Mouse (Mus musculus) urinary bladder, adult 2 months (tissue): ENCODE data around the gene Xrn2. TPM values are rescaled to one million over a fixed set of nuclear protein-coding genes. Genes with fewer than 3 reads are reported as not detected.
A peak's percentile ranks its signal among the peaks of the same experiment; 100 is the strongest.

ENCODE experiments used
- DNase-seq: peaks from one replicate; pipeline ENCODE4 v3.0.0; 2022; ENCODE audit warnings: low spot score
- polyA plus RNA-seq: library from polyadenylated mRNA; depleted of rRNA; stranded (reverse); fragments of >200 nt; gene quantifications from 2 replicates; pipeline ENCODE4 v1.2.3, GENCODE M21; 2012; rRNA removed

Gene Xrn2
- polyA plus RNA-seq, 1 experiment = 39.9 TPM

- no peak for DNase-seq
Observed at GRCm38 (mm10) chr2:147053229-147053892, 40.6 kb downstream of the Xrn2 start.

DNA sequence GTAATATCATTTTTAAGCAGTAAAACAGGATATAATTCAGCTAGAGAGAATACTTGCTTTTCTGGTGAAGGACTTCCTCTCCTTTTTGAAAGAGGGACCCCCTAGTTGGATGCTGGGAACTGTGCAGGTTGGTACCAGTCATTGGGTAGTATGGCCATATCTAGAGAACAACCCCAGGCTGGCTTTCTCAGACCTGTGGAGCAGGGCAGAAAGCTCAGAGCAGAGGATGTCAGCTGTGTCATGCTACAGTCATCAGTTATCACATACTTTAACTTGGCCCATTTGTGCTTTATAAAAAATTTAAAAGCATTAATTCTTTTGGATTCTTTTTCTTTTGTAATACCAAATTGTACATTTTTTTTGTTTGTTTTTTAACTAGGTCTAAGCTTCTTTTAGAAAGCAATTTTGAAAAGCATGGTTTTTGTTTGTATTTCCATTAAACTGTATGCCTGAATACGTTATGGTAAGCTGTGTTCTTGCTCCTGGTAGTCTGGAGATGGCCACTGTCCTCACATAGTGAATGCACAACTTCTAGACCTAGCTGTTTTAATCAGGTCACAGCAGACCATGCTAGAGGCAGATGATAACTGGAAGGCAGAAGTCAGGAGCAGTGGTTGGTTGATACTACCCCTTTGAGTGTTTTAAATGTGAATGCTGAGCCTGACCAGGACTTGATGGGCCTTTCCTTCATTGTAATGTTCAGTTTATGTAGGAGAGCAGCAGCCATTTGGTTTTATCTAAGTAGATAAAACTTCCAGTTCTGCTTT is 54.9 kb downstream of the Xrn2 start:
- DNase-seq = no peak

GRCm38 (mm10) chr2:147069077-147069476 is 56.3 kb downstream of the Xrn2 start:
- DNase-seq = no peak

DNA sequence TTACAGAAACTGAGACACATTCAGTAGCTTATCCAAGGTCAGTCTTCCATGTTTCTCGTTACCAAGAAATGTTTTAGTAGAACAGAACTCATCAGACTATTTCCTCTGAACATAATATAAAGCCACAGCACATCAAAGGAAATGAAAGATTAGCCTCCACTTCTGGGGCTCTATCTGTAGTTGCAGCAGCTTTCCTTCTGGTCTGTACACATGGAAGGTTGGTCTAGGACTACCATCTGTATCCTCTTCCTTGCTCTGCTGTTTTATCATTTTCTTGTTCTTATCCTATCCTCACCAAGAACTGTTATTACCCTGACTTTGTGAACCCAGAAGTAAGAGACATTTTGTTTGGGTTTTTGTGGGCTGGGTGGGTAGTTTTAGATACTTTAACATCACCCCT is 57.5 kb downstream of the Xrn2 start:
- no peak for DNase-seq

- no peak for DNase-seq
Observed at GRCm38 (mm10) chr2:147073962-147074361, 61.2 kb downstream of the Xrn2 start.

- no peak for DNase-seq
Observed at GRCm38 (mm10) chr2:147074399-147074798, 61.6 kb downstream of the Xrn2 start.

DNA sequence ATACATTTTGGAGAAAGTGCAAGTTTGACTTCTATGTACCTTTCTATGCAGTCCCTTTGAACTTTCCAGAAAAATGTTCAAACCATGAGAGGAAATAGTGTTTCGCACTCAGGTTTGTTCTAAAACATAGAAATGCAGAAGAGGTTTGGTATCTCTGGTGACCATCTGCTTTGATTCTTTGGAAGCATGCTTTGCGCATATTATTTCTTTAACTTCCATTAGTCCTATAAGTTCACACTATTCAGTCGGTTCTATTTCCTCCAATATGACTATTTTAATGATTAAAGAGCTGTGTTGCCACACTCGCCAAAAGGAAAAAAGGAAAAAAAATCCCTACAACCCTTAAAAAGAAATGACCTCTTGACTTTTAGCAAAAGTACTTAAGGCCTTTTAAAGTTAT is 69.6 kb downstream of the Xrn2 start:
- DNase-seq = no peak

DNA sequence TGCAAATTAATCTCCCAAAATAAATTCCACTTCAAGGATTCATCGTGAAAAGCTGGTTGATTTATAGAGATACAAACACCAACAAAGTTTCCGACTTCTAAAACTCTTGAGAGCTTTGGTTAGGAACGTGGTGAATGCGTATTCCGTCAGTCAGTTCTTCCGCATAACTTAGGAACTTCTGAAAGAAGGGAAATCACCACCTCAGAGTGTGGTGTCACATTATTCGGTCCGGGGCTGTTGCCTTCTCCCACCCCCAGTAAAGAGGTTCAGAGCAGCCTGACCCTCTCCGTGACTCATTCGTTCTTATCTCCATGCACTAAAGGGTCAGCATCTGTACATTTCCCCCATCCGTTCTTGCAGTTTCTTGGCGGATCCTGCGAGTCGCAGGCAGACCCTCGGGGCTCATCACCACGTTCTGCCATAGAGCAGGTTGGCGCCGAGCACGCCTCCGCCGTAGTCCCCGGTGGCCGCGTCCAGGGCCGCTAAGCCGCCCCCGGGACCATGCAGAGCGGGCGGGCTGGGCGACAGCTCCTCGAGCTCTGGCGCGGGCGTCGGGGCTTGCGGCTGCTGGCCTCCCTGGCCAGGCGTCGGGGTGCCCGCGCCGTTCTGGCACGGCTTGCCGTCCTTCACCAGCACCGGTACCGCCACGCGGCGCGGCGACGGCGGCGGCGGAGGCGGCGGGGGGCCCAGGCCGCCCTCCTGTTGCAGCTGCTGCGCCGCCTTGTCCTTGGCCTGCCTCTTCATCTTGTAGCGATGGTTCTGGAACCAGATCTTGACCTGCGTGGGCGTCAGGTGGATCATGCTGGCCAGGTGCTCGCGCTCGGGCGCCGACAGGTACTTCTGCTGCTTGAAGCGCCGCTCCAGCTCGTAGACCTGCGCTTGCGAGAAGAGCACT is 70.9 kb downstream of the Xrn2 start:
- DNase-seq = peak; percentile 30

DNA sequence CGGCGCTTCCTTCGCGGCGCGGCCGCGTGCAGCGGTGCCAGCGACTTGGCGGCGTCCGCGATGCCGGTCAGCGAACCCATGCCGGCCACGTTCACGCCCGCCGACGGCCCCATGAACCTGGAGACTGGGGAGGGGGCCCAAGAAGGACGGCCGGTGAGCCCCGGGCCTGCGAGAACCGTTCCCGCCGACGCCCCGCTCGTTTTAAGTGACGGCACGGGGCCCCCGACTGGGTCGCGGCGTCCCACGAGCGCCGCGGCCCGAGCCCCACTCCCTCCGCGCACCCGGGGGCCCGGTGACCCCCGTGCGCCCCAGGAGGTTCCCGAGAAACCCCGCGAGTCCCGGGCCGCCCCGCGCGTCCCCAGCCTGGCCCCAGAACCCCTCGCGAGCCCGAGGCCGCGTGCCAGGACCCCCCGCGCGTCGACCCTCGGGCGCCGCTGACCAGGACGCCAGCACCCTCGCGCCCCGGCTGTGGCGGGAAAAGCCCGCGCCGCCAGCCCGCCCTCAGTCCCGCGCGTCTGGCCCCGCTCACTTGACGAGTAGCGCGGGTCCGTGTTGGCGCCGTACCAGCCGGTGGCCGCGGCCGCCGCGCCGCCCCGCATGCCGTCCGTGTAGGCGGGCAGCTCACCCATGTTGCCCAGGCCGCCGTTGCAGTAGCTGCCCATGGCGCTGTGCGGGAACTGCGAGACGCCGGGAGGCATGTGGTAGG is 71.7 kb downstream of the Xrn2 start:
- no peak for DNase-seq

DNA sequence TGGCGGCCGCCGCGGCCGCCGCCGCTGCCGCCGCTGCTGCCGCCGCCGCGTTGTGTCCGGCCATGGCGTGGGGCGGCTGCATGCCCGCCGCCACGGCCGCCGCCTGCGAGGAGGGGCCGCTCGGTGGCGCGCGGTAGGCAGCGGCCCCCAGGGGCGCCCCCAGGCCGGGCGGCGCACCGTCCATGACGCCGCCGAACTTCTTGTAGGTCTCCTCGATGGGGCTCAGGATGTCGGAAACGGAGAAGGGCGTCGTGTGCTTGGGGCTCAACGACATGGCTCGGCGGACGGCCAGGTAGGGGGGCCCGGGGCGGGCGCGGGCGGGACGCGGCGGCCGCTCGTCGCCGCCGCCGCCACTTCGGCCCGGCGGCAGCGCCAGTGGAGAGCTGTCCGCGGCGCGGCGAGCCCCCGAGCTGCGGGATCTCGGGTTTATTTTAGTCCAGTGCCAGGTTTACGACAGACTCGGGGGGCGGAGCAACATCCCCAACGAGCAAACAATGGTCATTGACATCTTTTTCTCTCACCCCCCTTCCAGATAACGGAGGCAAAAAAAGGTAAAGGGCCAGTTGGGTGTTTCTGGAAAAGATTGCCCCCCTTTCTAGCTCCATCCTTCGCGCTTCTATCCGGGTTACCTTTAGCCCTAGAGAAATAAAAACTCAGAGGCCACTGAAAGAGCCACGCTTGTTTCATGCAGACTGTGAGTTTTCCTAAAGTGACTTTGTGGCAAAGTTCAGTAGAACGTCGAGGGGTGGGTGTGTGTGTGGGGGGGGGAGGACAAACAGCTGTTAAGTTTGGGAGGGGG is 72.5 kb downstream of the Xrn2 start, which contains the start of gene Nkx2-4:
TSS of gene Nkx2-4 (minus strand) at position 374 of the 799 bp plus-strand sequence.
- peak; percentile 22 for DNase-seq

DNA sequence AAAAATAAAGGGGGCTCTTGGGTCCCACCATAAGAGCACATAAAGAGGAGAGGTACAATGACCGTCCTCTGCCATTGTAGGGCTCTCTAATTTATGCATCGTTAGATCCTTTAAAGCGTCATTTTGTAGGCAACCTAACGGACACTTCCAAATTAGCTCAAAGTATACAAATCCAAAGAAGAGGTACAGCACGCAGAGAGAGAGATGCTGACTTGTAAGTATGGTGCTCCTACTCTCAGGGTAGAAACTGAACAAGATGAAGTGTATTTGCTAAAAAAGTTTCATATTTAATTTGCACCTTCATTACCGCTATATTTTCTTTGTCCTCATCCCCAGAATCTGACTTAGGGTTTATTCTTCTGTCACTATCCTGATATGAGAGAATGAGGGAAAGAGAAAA is 73.1 kb downstream of the Xrn2 start:
- DNase-seq = no peak

GRCm38 (mm10) chr2:147086441-147086840 is 73.6 kb downstream of the Xrn2 start:
- DNase-seq = no peak

- no peak for DNase-seq
Observed at GRCm38 (mm10) chr2:147119736-147120135, 106.9 kb downstream of the Xrn2 start.

DNA sequence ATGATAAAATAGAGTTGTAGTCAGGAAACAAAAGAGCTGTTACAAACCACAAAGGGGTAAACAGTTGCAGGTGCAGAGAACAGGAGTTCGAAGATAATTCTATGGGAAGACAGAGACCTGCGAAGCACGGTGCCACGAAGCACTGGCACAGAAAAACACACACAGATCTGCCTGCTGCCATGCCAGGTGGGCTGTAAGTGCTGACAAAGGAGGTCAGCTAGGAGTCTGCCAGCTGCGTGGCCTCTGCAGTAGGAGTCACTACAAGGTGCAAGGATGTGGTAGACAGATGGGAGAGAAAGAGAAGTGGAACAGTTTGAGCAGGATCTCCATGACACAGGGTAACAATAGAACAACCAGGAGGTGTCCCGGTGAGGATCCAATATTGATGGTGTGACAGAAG is 114.6 kb downstream of the Xrn2 start:
- DNase-seq = no peak

Other genes with a start within 250 kb of the Xrn2 start
- gene Kiz, start 157.1 kb upstream of the Xrn2 start, polyA plus RNA-seq = 24.0 and 24.9 TPM in 2 replicates
- gene Nkx2-4, start 72.4 kb downstream of the Xrn2 start, polyA plus RNA-seq = not detected in 2 replicates
- gene Nkx2-2, start 181.2 kb downstream of the Xrn2 start, polyA plus RNA-seq = not detected in 2 replicates